Mouse (Mus musculus) C2C12 (cell line): ENCODE data around the gene Rock2. TPM values are rescaled to one million over a fixed set of nuclear protein-coding genes. Genes with fewer than 3 reads are reported as not detected.
"Not testable (repeated sequence)": the region's sequence is repeated elsewhere in the genome, so short reads cannot be mapped to it uniquely, and the experiment has no call there.

ENCODE experiments used
- H3K27me3 ChIP-seq: one replicate; pipeline ENCODE4 v1.6.1; 2011; ENCODE audit not compliant: control insufficient read depth, insufficient read depth, insufficient read length
- H3K36me3 ChIP-seq: one replicate; pipeline ENCODE4 v1.6.1; 2011; ENCODE audit not compliant: control insufficient read depth, insufficient read depth
- H3K4me3 ChIP-seq: one replicate; pipeline ENCODE4 v1.5.1; 2011; ENCODE audit warnings: mild to moderate bottlenecking, control low read depth; ENCODE audit not compliant: poor library complexity, insufficient read depth, severe bottlenecking
- H3K79me2 ChIP-seq: one replicate; pipeline ENCODE4 v1.6.1; 2011; ENCODE audit not compliant: control insufficient read depth, insufficient read depth
- H3K79me3 ChIP-seq: one replicate; pipeline ENCODE4 v1.6.1; 2011; ENCODE audit warnings: low read depth, control low read depth
- H3ac ChIP-seq: one replicate; pipeline ENCODE3; 2011; ENCODE audit warnings: low read depth; ENCODE audit not compliant: control insufficient read depth, insufficient read length
- CEBPB ChIP-seq: IDR thresholded peaks from one replicate; pipeline ENCODE4 v1.6.1; 2011; ENCODE audit warnings: low read depth, mild to moderate bottlenecking, control low read depth, moderate library complexity
- CTCF ChIP-seq: IDR thresholded peaks from one replicate; pipeline ENCODE4 v1.5.1; 2011; ENCODE audit not compliant: control insufficient read depth, insufficient read depth, insufficient read length
- FOSL1 ChIP-seq: IDR thresholded peaks from one replicate; pipeline ENCODE4 v1.8.0; 2011; ENCODE audit warnings: mild to moderate bottlenecking, low read length; ENCODE audit not compliant: poor library complexity, insufficient read depth, severe bottlenecking
- MAX ChIP-seq: IDR thresholded peaks from one replicate; pipeline ENCODE4 v1.6.1; 2011; ENCODE audit warnings: mild to moderate bottlenecking, control low read depth
- MYOD1 ChIP-seq: IDR thresholded peaks from one replicate; pipeline ENCODE4 v1.6.1; 2011; ENCODE audit warnings: low read depth; ENCODE audit not compliant: control insufficient read depth, insufficient read length
- MYOG ChIP-seq: IDR thresholded peaks from one replicate; pipeline ENCODE4 v1.6.1; 2011; ENCODE audit not compliant: control insufficient read depth, insufficient read length; ENCODE audit errors: extremely low read depth
- USF1 ChIP-seq: IDR thresholded peaks from one replicate; pipeline ENCODE4 v1.6.1; 2011; ENCODE audit warnings: low read depth, mild to moderate bottlenecking, control low read depth, moderate library complexity
- polyA plus RNA-seq: library from polyadenylated mRNA; unstranded; fragments of >200 nt; fragmentation: generic; extraction: Trizol; gene quantifications from one replicate; pipeline ENCODE4 v1.2.1, GENCODE M21; 2012; ENCODE audit warnings: missing spikeins

Rock2 gene
- polyA plus RNA-seq, 1 experiment, result 15.9 TPM

DNA sequence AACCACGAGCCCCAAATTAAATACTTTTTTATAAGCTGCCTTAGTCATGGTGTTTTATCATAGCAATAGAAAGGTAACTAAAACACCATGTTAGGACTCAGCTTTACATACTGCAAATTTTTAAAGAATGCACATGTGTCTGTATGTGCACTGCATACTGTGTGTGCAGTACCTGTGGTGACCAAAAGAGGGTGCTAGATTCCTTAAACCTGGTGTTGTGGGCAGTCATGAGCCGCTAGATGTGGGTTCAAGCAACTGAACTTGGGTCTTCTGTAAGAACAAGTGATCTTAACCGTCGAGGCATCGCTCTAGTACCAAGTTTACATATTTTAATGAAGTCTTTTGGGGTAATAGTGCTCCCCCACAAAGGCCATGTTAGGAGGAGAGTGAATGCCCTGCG is 114.8 kb downstream of the Rock2 start:
- no peak for TF ChIP-seq MYOD1
- TF ChIP-seq CEBPB, result no peak
- TF ChIP-seq USF1, result no peak
- no peak for TF ChIP-seq CTCF
- TF ChIP-seq MYOG, result no peak
- no peak for TF ChIP-seq FOSL1
- TF ChIP-seq MAX, result no peak
- Histone ChIP-seq H3K79me3 (no peaks in the 10 kb centered on the region), H3K4me3 (no peak overlapping the region), H3K36me3 (no peaks in the 10 kb centered on the region), H3K27me3 (no peaks in the 10 kb centered on the region), H3K79me2 (no peaks in the 10 kb centered on the region), H3ac (no peak overlapping the region)

GRCm38 (mm10) chr12:17011100-17011870 is 116.6 kb downstream of the Rock2 start, which contains the start of gene 2410004P03Rik:
Gene 2410004P03Rik, minus strand, starts transcription at chr12:17011727.
- Histone ChIP-seq H3K27me3 (no peaks in the 10 kb centered on the region), H3K79me2 (no peaks in the 10 kb centered on the region), H3ac (no peak within 1 kb of the TSS), H3K36me3 (no peaks in the 10 kb centered on the region), H3K4me3 (no peak within 1 kb of the TSS), H3K79me3 (no peaks in the 10 kb centered on the region)
- TF ChIP-seq CEBPB, result no peak
- TF ChIP-seq MAX, result no peak
- peak; percentile 25 for TF ChIP-seq CTCF
- no peak for TF ChIP-seq USF1
- no peak for TF ChIP-seq MYOG

DNA sequence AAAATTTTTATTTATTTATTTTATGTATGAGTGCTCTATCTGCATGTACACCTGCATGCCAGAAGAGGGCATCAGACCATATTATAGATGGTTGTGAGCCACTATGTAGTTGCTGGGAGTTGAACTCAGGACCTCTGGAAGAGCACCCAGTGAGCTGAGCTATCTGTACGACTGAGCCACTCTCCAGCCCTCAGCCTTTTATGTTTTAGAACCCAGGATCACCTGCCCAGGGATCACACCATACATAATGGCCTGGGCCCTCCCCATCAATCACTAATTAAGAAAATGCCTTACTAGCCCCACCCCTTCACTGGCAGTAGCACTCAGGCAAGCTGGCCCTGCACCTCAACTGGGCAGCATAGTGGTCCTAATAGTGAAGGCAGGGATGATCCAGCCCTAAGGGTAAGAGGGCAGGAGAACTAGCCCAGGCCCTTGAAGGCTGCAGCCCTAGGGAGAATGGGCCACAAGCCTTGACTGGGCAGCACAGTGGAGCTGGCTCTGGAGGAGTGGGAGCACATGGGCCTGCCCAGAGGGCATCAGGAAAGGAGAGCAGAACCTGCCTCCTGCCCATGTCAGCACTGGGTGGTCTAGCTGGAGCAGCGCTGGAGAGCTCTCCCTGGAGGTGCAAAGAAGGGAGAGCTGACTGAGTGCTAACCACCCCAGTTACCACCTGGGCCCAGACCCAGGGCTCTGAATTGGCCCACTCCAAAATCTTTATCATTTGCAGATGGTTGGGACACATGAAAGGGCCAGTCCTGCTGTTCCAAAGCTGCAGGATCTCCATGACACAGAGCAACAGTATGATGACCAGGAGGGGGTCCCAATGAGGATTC is 117.6 kb downstream of the Rock2 start:
- Histone ChIP-seq H3K36me3 (no peaks in the 10 kb centered on the region), H3K27me3 (no peaks in the 10 kb centered on the region), H3ac (no peak overlapping the region), H3K79me2 (no peaks in the 10 kb centered on the region), H3K4me3 (no peak overlapping the region), H3K79me3 (no peaks in the 10 kb centered on the region)
- TF ChIP-seq MYOG (no peak), CEBPB (no peak), CTCF (no peak), FOSL1 (no peak), USF1 (no peak), MAX (no peak), MYOD1 (no peak)

DNA sequence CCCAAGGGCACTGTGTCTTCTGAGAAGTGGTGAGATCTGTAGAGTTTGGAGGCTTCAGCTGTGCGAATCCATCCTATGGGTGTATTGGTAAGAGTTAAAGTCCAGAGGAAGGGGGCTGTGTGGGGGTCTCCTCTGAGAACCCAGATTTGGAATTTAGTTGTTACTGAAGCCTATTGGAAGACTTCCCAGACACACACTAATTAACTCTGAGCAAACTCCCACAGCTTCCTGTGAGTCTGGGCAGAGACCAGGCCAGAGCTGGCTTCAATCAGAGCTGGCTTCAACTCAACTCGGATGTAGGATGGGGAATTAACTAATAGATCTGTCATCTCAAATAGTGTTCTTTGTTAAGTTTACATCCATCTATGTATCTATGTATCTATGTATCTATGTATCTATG is 121.0 kb downstream of the Rock2 start:
- no peak for TF ChIP-seq MYOG
- no peak for TF ChIP-seq FOSL1
- Histone ChIP-seq H3K36me3 (no peaks in the 10 kb centered on the region), H3K79me2 (no peaks in the 10 kb centered on the region), H3K4me3 (no peak overlapping the region), H3K27me3 (no peaks in the 10 kb centered on the region), H3ac (no peak overlapping the region), H3K79me3 (no peaks in the 10 kb centered on the region)

DNA sequence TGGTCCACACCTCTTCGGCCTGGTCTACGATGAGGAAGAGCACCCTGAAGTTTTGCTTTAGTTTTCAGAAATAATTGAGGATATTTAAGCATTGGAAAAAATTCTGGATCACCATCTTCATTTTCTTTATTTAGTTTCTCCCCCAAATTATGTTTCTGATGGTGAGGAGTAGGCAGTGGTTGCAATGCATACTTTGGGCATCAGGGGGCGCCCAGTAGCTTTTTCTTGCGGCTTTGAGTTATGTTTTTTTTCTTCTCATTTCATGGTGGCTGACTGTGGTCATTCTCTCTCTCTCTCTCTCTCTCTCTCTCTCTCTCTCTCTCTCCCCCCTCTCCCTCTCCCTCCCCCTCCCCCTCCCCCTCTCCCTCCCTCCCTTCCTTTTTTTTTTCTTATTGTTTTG is 123.8 kb downstream of the Rock2 start:
- Histone ChIP-seq H3K4me3 (no peak overlapping the region), H3K27me3 (no peaks in the 10 kb centered on the region), H3ac (no peak overlapping the region), H3K79me2 (no peaks in the 10 kb centered on the region), H3K79me3 (no peaks in the 10 kb centered on the region), H3K36me3 (no peaks in the 10 kb centered on the region)
- TF ChIP-seq FOSL1 (no peak), MYOD1 (no peak), MYOG (no peak), CEBPB (no peak), USF1 (no peak), MAX (no peak), CTCF (no peak)

DNA sequence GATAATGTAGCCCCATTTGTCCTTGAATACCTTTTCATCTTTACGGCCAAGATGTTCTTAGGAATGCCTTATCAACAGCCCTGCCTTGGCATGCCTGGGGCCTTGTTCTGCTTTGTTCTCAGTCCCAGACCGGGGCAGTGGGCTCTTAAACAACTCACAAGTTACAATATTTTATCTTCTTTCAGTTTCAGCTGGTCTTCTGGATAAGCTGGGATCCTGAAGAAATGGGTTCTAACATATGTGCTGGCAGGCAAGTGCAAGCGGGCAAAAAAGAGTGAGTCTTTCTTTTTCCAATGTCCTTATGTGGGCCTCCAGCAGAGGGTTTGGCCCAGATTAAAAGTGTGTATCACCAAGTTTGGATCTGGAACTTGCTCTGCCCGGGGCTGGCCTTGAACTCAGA is 126.4 kb downstream of the Rock2 start:
- H3ac ChIP-seq, H3K79me2 ChIP-seq, H3K4me3 ChIP-seq, H3K79me3 ChIP-seq, H3K36me3 ChIP-seq, H3K27me3 ChIP-seq: not testable (repeated sequence)
